Mouse (Mus musculus): Measurements from ENCODE around the gene Erh.

The Erh gene

GRCm38 (mm10) chr12:80643693-80644505 lies at the start of gene Erh, which contains the start of gene Slc39a9:
TSS of gene Erh (minus strand) at chr12:80644341.
TSS of gene Slc39a9 (plus strand) at chr12:80643883.
- DNase-seq (ENCODE audit: low spot score in 2 of 2), result peak; percentile 93 to 94

DNA sequence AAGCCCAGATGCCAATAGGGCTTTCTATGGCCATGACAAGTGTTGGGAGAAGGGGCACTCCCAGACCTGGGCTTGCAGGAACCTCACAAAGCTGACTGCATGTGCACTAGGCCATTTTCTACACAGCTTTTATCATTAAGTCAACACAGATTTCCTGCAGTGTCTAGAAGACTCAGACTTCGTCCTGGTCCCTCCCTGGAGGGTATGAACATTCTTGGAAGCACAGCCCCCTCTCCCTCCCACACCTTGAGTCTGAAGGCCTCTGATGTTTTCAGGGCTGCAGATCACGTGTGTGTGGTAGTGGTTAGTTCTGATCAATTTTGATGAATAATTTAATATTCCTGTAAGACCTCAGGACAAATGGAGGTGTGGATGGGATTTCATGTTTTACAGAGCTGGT lies 49.6 kb upstream of the Erh start:
- DNase-seq (ENCODE audit: low spot score in 2 of 2), result no peak

- DNase-seq (ENCODE audit: low spot score in 2 of 2), result no peak
Measured at GRCm38 (mm10) chr12:80692269-80692972, 48.3 kb upstream of the Erh start, which contains the start of gene Plekhd1. TSS of gene Plekhd1 (plus strand) at chr12:80692591.

GRCm38 (mm10) chr12:80691671-80692091 lies 47.5 kb upstream of the Erh start:
- no peak for DNase-seq (ENCODE audit: low spot score in 2 of 2)

DNA sequence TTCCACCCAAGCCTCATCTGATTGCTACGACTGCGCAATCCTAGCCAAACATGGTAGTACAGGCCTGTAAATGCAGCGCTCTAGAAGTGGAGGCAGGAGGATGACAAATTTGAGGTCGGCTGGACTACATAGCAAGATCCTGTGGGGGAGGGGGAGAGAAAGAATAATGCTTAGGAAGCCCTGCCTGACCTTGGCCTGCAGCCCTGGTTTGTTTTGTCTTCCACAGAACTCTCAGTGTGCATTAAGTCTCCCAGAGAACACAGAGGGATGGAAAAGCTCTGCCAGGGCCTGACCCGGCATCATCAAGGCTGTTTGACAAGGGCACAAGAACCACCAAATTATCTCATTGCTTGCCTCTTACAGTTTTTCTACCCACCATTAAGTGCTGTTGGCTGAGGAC lies 45.6 kb upstream of the Erh start:
- no peak for DNase-seq (ENCODE audit: low spot score in 2 of 2)

DNA sequence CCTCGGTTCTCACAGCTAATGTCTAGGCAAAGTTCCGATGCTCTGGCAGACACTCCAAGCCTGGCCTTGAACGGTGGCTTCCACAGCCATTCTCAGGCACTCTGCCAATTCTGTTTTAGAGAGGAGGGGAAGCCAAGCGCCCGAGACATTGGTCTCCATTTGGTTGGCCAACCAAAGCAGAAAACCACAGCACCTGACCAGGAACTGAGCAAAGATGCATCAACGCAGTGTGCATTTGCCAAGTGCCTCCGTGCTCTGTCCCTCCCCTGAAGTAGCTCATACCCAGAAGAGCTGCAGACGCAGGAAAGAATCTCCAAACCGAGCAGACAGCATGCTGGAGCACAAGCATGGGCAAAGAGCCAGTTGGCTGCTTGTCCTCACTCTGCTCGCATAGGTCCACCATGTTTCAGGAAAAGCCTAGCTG lies 43.7 kb upstream of the Erh start:
- no peak for DNase-seq (ENCODE audit: low spot score in 2 of 2)

GRCm38 (mm10) chr12:80684316-80684715 lies 40.2 kb upstream of the Erh start:
- DNase-seq (ENCODE audit: low spot score in 2 of 2), result no peak

DNA sequence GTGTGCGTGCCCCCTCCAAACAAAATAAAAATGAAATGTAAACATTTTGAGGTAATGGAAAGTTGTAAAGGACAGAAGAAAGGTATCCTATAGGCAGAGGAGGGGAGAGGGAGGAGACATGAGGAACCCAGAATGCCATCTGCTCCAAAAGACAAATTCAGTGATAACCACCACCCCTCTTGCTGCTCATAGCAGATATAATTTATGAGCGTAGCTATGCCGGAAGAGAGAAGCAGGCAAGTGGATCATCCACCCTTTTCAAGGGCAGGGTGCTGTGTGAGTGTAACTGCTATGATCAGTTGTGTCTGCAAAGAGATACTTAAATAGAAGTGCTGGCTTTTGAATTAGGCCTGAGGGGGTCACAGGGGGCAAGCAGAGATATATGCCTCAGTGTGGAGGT lies 39.4 kb upstream of the Erh start:
- no peak for DNase-seq (ENCODE audit: low spot score in 2 of 2)

- no peak for DNase-seq (ENCODE audit: low spot score in 2 of 2)
Measured at GRCm38 (mm10) chr12:80681340-80681739, 37.2 kb upstream of the Erh start.

DNA sequence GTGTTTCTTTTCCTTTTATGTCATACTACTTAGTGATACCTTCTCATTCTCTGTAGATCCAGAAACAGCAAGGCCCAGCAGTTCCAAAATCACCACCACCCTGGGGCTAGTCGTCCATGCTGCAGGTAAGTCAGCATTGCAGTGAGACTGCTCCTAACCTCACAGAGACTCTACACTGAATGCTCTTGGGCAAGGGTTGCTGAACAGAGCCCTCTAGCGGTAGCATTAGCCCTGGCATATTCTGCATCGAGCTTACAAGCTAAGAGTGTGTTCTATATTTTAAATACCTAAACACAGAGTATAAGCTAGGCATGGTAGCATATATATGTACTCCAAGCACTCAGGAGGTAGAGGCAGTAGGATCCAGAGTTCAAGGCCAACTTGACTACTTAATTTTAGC lies 29.0 kb upstream of the Erh start:
- peak; percentile 22 to 39 for DNase-seq (ENCODE audit: low spot score in 2 of 2)

DNA sequence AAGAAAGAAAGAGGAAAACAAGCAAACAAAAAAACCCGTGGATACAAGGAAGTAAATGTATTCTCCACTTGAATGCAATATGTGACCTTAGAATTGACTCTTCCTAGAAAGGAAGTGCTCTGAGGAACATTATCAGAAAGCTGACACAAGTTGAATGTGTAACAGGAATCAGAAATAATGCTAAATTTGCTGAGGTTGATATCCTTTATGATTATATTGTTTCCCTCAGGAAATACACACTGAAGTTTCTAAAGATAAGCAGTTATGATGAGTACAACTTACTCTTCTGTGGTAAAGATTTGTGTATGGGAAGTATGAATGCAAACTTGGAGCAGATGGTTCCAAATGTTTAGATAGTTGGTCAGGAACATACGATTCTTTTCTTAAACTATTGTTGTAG lies 24.2 kb upstream of the Erh start:
- no peak for DNase-seq (ENCODE audit: low spot score in 2 of 2)

DNA sequence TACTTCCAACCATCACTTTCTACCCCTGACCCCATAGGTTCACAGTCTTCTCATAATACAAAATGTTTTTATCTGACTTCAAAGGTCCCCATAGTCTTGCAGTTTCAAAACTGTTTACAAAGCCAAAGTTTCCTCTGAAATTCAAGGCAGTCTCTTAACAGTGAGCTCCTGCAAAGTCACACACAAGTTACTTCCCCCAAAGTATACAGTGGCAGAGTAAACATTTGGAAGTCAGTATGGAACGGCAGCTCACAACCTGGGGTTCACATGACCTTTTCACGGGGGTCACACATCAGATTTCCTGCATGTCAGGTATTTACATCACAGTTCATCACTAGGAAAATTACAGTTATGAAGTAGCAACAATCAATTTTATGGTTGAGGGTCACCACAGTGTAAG lies 19.8 kb upstream of the Erh start:
- no peak for DNase-seq (ENCODE audit: low spot score in 2 of 2)

- DNase-seq (ENCODE audit: low spot score in 2 of 2), result no peak
Measured at GRCm38 (mm10) chr12:80662322-80662721, 18.2 kb upstream of the Erh start.

DNA sequence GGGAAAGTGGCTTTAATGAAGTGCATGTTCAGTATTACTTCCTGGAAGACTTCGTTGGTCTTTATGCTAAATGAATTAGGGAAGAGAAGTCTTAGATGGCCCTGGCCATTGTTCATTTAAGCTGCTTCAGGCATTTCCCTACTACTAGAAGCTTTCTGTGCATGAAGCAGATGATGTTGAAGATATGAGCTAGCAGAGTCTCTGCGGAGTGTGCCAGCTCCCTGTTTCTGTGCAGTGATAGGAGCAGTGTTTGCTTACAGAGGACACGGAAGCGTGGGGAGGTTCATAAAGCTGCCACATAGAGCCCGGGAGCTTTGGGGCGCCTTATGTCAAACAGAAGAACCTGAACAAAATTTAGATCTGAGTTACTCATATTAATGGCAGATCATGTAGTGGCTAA lies 14.5 kb upstream of the Erh start:
- DNase-seq (ENCODE audit: low spot score in 2 of 2), result no peak

- no peak for DNase-seq (ENCODE audit: low spot score in 2 of 2)
Measured at GRCm38 (mm10) chr12:80654659-80655025, 10.5 kb upstream of the Erh start.

DNA sequence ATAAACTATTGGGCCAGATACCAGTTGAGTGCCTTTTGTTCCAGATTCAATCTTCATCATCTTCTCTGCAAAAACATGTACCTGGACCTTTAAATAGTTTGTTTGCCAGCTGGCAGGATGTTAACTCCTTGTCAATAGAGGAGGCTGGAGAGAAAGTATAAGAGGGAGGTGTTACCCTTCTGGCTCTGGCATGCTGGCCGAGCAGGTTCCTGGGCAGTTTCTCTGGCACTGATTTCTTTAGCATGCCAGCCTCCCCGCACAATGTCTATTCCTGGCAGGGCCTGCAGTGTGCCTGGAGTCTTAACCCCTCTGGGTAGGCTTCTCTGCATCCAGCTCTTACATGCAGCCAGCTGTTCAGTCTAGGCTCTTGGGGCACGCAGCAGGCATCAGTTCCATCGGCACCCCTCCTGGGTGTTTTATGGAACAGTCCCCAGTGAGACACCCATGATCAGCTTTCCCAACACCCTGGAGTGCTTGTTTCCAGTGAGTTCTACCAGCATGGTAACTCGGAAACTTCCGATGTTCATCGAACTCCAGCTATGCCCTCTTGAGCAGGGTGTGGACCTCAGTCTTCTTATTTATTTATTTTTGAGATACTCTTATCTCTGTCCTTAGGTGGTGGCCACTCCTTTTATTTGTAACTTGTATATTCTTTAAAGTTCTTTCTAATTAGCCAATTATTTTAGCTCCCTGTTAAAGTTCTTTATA lies 10.0 kb upstream of the Erh start:
- DNase-seq (ENCODE audit: low spot score in 2 of 2), result no peak

DNA sequence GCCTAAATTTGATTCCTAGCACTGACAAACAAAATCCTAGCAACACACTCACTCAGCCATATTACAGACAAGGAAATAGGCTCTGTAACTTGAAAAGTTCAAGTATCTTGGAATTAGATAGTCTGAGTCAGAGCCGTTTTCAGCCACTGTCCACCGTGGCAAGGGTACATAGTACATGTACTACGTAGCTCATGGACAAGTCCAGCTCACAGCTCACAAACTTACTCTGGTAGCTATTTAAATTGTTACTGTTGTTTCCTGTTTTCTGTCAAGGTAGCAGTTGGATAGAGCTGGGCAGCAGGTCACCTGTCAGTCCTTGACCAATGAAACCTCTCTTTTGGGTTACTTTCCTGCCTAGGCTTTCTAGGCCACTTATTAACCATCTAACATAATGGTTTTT lies 2.2 kb upstream of the Erh start:
- no peak for DNase-seq (ENCODE audit: low spot score in 2 of 2)

DNA sequence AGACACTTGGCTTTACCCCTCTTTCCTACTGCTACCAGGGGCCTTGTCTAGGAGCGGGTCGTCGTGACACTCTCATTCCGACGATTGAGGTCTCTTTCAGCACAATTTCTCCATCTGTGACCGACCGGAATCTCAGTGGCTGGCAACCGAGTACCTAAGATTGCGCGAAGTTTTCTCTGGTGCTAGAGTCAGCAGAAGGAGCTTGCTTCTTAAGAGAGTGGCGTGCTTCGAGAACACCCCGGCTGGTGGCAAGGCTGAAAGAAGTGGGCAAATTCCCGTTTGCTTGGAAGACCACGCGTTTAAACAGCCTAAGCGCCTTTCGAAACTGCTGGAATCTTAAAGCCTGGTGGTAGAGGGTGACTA lies 346 bp upstream of the Erh start:
- DNase-seq (ENCODE audit: low spot score in 2 of 2), result no peak

DNA sequence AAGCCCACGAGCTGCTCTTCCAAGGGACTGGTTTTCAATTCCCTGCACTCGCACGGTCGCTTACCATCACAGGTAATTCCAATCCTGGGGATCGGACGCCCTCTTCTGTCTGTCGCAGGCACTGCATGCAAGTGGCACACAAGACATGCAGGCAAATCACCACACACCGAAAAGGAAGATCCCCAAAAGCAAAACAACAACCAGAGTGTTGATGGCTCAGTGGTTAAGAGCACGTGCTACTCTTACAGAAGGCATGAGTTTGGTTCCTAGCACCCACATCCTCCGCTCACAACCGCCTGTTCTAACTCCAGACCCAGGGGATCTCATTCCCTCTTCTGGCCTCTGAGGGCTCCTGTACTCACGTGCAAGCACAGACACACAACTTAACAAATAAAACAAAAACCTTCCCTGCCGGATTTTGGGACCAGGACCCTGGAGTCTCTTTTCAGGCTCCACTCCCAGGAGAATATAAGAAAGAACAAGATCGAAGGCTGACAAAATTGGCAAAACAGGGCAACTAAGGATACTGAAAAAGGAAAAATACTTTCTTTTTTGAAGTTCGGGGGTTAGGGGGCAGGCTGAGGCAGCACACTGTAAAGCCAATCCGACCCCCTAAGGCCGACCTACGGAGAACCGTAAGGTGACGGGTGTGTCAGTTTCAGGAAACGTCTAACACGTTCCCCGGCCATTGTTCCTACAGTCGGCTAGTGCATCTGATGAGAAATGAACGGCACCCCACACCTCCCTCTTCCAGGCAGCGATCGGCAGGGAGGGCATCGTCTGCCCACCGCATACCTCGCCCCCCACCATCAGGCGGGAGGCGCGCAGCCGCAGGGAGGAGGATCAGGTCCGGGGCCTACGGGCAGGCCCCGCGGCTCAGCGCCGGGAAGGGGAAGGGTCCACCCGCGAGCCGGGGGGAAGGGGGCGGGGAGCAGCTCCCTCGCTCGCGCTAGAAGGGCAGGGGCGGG lies 1.1 kb downstream of the Erh start:
- DNase-seq (ENCODE audit: low spot score in 2 of 2), result peak in 1 of 2 experiments; percentile 21

GRCm38 (mm10) chr12:80631790-80632189 lies 12.4 kb downstream of the Erh start:
- DNase-seq (ENCODE audit: low spot score in 2 of 2), result no peak

- DNase-seq (ENCODE audit: low spot score in 2 of 2), result no peak
Measured at GRCm38 (mm10) chr12:80620501-80620900, 23.6 kb downstream of the Erh start.
